Mouse (Mus musculus): ENCODE measurements around the gene Ensa. TPM values are rescaled to one million over a fixed set of nuclear protein-coding genes. Genes with fewer than 3 reads are reported as not detected.
A peak's percentile ranks its signal among the peaks of the same experiment; 100 is the strongest.
"Not testable (repeated sequence)": the region's sequence is repeated elsewhere in the genome, so short reads cannot be mapped to it uniquely, and the experiment has no call there.

The Ensa gene
- polyA plus RNA-seq, 1 experiment from 2014 or later = 85.4 TPM

GRCm38 (mm10) chr3:95666124-95666844 is 41.5 kb downstream of the Ensa start:
- WGBS = 27% methylated on average over 6 of the region's 6 CpGs
- H3K36me3 ChIP-seq = peaks cover 46% of the 10 kb centered on the region

GRCm38 (mm10) chr3:95667521-95667920 is 42.7 kb downstream of the Ensa start:
- Histone ChIP-seq H3K4me2 (replicated peaks) (peak overlapping the region; percentile 11; the same call in 1 of the 2 replicates), H3K36me3 (peaks cover 42% of the 10 kb centered on the region), H3K4me3 (no peak overlapping the region), H3K9me3 (no peaks in the 10 kb centered on the region), H3K27me3 (no peaks in the 10 kb centered on the region), H3K27ac (peak overlapping the region; percentile 86), H3K9ac (no peak overlapping the region), H3K4me1 (peaks cover 47% of the 10 kb centered on the region)
- no peak for ATAC-seq (ENCODE audit: insufficient number of reproducible peaks, insufficient read depth, low FRiP score, low TSS enrichment)
- WGBS = 53% methylated on average over 4 of the region's 4 CpGs

More at GRCm38 (mm10) chr3:95666124-95666844, 41.5 kb downstream of the Ensa start:
- Histone ChIP-seq H3K27me3 (no peaks in the 10 kb centered on the region), H3K4me1 (peaks cover 47% of the 10 kb centered on the region), H3K27ac (0 out of 2 replicates have a peak overlapping the region, but pooled peaks have one; percentile 31), H3K4me3 (no peak overlapping the region), H3K4me2 (replicated peaks) (no peak overlapping the region), H3K9me3 (no peaks in the 10 kb centered on the region), H3K9ac (no peak overlapping the region)
- no peak for ATAC-seq (ENCODE audit: insufficient number of reproducible peaks, insufficient read depth, low FRiP score, low TSS enrichment)

GRCm38 (mm10) chr3:95668026-95668425 is 43.2 kb downstream of the Ensa start:
- Histone ChIP-seq H3K36me3 (peaks cover 37% of the 10 kb centered on the region), H3K4me1 (peaks cover 47% of the 10 kb centered on the region), H3K4me2 (replicated peaks) (peak overlapping the region; percentile 11; the same call in 1 of the 2 replicates), H3K4me3 (no peak overlapping the region), H3K9me3 (no peaks in the 10 kb centered on the region), H3K27me3 (no peaks in the 10 kb centered on the region), H3K27ac (peak overlapping the region; percentile 86), H3K9ac (no peak overlapping the region; the same call in 1 of the 2 replicates)
- WGBS = 21% methylated on average over 7 of the region's 7 CpGs
- 0 out of 2 replicates have a peak, but pooled peaks have one; percentile 19 for ATAC-seq (ENCODE audit: insufficient number of reproducible peaks, insufficient read depth, low FRiP score, low TSS enrichment)

GRCm38 (mm10) chr3:95668589-95669308 is 44.0 kb downstream of the Ensa start:
- Histone ChIP-seq H3K4me2 (replicated peaks) (no peak overlapping the region), H3K36me3 (peaks cover 30% of the 10 kb centered on the region), H3K9me3 (no peaks in the 10 kb centered on the region), H3K27ac (peak overlapping the region; percentile 86), H3K4me3 (no peak overlapping the region), H3K27me3 (no peaks in the 10 kb centered on the region), H3K9ac (no peak overlapping the region), H3K4me1 (peaks cover 51% of the 10 kb centered on the region)
- no peak for ATAC-seq (ENCODE audit: insufficient number of reproducible peaks, insufficient read depth, low FRiP score, low TSS enrichment)
- WGBS = 74% methylated on average over 7 of the region's 7 CpGs

- no peak for ATAC-seq (ENCODE audit: insufficient number of reproducible peaks, insufficient read depth, low FRiP score, low TSS enrichment)
- Histone ChIP-seq H3K9me3 (no peaks in the 10 kb centered on the region), H3K27ac (no peak overlapping the region), H3K4me1 (peaks cover 56% of the 10 kb centered on the region), H3K27me3 (no peaks in the 10 kb centered on the region), H3K36me3 (peaks cover 24% of the 10 kb centered on the region), H3K4me3 (no peak overlapping the region), H3K4me2 (replicated peaks) (no peak overlapping the region), H3K9ac (no peak overlapping the region)
- 90% methylated on average over 3 of the region's 3 CpGs for WGBS
Observed at GRCm38 (mm10) chr3:95669309-95669665, 44.5 kb downstream of the Ensa start.

GRCm38 (mm10) chr3:95670419-95670818 is 45.6 kb downstream of the Ensa start:
- Histone ChIP-seq H3K36me3 (peaks cover 14% of the 10 kb centered on the region), H3K4me1 (peaks cover 62% of the 10 kb centered on the region)
- not testable (repeated sequence) for H3K27me3 ChIP-seq; ATAC-seq (ENCODE audit: insufficient number of reproducible peaks, insufficient read depth, low FRiP score, low TSS enrichment); H3K4me2 ChIP-seq (replicated peaks); H3K9ac ChIP-seq; H3K9me3 ChIP-seq; H3K27ac ChIP-seq; H3K4me3 ChIP-seq
- WGBS = over 99% methylated on average over 3 of the region's 3 CpGs

GRCm38 (mm10) chr3:95671201-95671600 is 46.4 kb downstream of the Ensa start:
- ATAC-seq (ENCODE audit: insufficient number of reproducible peaks, insufficient read depth, low FRiP score, low TSS enrichment) = no peak
- Histone ChIP-seq H3K4me3 (no peak overlapping the region), H3K36me3 (peaks cover 13% of the 10 kb centered on the region), H3K4me1 (peaks cover 66% of the 10 kb centered on the region), H3K27ac (no peak overlapping the region), H3K4me2 (replicated peaks) (no peak overlapping the region), H3K9ac (no peak overlapping the region), H3K9me3 (no peaks in the 10 kb centered on the region), H3K27me3 (no peaks in the 10 kb centered on the region)
- 92% methylated on average over 5 of the region's 5 CpGs for WGBS

GRCm38 (mm10) chr3:95672461-95672860 is 47.7 kb downstream of the Ensa start:
- H3K4me1 ChIP-seq = peaks cover 65% of the 10 kb centered on the region
- no peak overlapping the region for H3K4me3 ChIP-seq
- peak overlapping the region; percentile 93 for H3K27ac ChIP-seq
- no peak overlapping the region for H3K9ac ChIP-seq
- ATAC-seq (ENCODE audit: insufficient number of reproducible peaks, insufficient read depth, low FRiP score, low TSS enrichment) = no peak
- peaks cover 18% of the 10 kb centered on the region for H3K36me3 ChIP-seq
- 32% methylated on average over 3 of the region's 3 CpGs for WGBS
- no peak overlapping the region for H3K4me2 ChIP-seq (replicated peaks)
- no peaks in the 10 kb centered on the region for H3K27me3 ChIP-seq
- no peaks in the 10 kb centered on the region for H3K9me3 ChIP-seq

GRCm38 (mm10) chr3:95672861-95673706 is 48.3 kb downstream of the Ensa start:
- H3K36me3 ChIP-seq = peaks cover 18% of the 10 kb centered on the region

GRCm38 (mm10) chr3:95673707-95674211 is 49.0 kb downstream of the Ensa start:
- ATAC-seq (ENCODE audit: insufficient number of reproducible peaks, insufficient read depth, low FRiP score, low TSS enrichment) = peak; percentile 23; the same call in 1 of the 2 replicates
- Histone ChIP-seq H3K9ac (peak overlapping the region; percentile 38), H3K4me3 (peak overlapping the region; percentile 5; the same call in 1 of the 2 replicates), H3K9me3 (no peaks in the 10 kb centered on the region), H3K4me2 (replicated peaks) (peak overlapping the region; percentile 36), H3K27ac (peak overlapping the region; percentile 93), H3K36me3 (peaks cover 18% of the 10 kb centered on the region), H3K27me3 (no peaks in the 10 kb centered on the region), H3K4me1 (peaks cover 52% of the 10 kb centered on the region)
- 12% methylated on average over 11 of the region's 11 CpGs for WGBS

More at GRCm38 (mm10) chr3:95672861-95673706, 48.3 kb downstream of the Ensa start:
- Histone ChIP-seq H3K4me3 (no peak overlapping the region), H3K27ac (peak overlapping the region; percentile 93), H3K9me3 (no peaks in the 10 kb centered on the region), H3K4me2 (replicated peaks) (peak overlapping the region; percentile 36), H3K27me3 (no peaks in the 10 kb centered on the region), H3K4me1 (peaks cover 58% of the 10 kb centered on the region), H3K9ac (peak overlapping the region; percentile 38; the same call in 1 of the 2 replicates)
- ATAC-seq (ENCODE audit: insufficient number of reproducible peaks, insufficient read depth, low FRiP score, low TSS enrichment) = no peak
- WGBS = 39% methylated on average over 10 of the region's 10 CpGs

- Histone ChIP-seq H3K9ac (peak overlapping the region; percentile 38), H3K4me3 (peak overlapping the region; percentile 5; the same call in 1 of the 2 replicates)
- ATAC-seq (ENCODE audit: insufficient number of reproducible peaks, insufficient read depth, low FRiP score, low TSS enrichment) = peak; percentile 48; the same call in 1 of the 2 replicates
Observed at GRCm38 (mm10) chr3:95674236-95674635, 49.4 kb downstream of the Ensa start.

More at GRCm38 (mm10) chr3:95674236-95674635, 49.4 kb downstream of the Ensa start:
- WGBS = 3% methylated on average over 2 of the region's 2 CpGs
- Histone ChIP-seq H3K4me1 (peaks cover 51% of the 10 kb centered on the region), H3K9me3 (no peaks in the 10 kb centered on the region), H3K4me2 (replicated peaks) (peak overlapping the region; percentile 36), H3K27me3 (no peaks in the 10 kb centered on the region), H3K36me3 (peaks cover 17% of the 10 kb centered on the region), H3K27ac (peak overlapping the region; percentile 93)
